Mouse (Mus musculus): Measurements from ENCODE around the gene Jam3. TPM values are rescaled to one million over a fixed set of nuclear protein-coding genes. Genes with fewer than 3 reads are reported as not detected.

Jam3 gene
- total and polyA plus RNA-seq, 3 experiments: 0.43 TPM; not detected in 2

DNA sequence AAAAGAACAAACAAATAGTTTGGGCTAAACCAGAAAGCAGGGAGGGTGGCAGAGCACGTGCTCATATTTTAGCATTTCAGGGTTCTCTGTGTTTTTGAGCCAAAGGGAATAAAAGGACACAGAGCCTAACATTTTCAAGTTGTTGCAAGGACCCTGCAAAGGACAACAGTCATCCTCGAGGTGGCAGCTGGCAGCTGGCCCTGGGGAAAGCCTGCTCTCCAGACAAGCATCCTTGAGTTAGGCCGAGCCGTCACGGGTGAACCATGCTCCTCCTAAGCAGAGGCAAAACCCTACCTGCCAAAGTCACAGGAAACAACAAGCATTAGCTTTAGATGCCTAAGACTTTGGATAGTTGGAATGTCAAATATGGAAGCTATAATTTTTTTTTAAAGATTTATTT lies 10.2 kb downstream of the Jam3 start:
- H3K4me1 ChIP-seq (ENCODE audit: control insufficient read depth in 1 of 2, insufficient read depth in 2 of 2, low read length in 2 of 2): no peaks in the 10 kb centered on the region
- no peak overlapping the region for H3K4me3 ChIP-seq (ENCODE audit: control insufficient read depth in 1 of 2, insufficient read depth in 1 of 2, low read depth in 2 of 2, low read length in 2 of 2)
- no peaks in the 10 kb centered on the region for H3K27me3 ChIP-seq (ENCODE audit: control insufficient read depth in 1 of 2, insufficient read depth in 2 of 2, low read length in 2 of 2)
- TF ChIP-seq SIN3A (IDR thresholded peaks at IDR 0.05; ENCODE audit: low read length): no peak
- H3K79me2 ChIP-seq (ENCODE audit: control insufficient read depth, insufficient read depth, low read length, poor library complexity): no peaks in the 10 kb centered on the region
- H3K9ac ChIP-seq (ENCODE audit: control insufficient read depth, low read depth, low read length, poor library complexity, severe bottlenecking): no peak overlapping the region
- H3K36me3 ChIP-seq (ENCODE audit: control insufficient read depth in 1 of 2, insufficient read depth in 2 of 2, low read length in 2 of 2): no peaks in the 10 kb centered on the region
- H3K27ac ChIP-seq (ENCODE audit: control insufficient read depth, low read depth, low read length): no peak overlapping the region
- no peaks in the 10 kb centered on the region for H3K9me3 ChIP-seq (replicated peaks; ENCODE audit: insufficient read depth, low read length)
- DNase-seq (ENCODE audit: low read depth, low spot score): no peak

DNA sequence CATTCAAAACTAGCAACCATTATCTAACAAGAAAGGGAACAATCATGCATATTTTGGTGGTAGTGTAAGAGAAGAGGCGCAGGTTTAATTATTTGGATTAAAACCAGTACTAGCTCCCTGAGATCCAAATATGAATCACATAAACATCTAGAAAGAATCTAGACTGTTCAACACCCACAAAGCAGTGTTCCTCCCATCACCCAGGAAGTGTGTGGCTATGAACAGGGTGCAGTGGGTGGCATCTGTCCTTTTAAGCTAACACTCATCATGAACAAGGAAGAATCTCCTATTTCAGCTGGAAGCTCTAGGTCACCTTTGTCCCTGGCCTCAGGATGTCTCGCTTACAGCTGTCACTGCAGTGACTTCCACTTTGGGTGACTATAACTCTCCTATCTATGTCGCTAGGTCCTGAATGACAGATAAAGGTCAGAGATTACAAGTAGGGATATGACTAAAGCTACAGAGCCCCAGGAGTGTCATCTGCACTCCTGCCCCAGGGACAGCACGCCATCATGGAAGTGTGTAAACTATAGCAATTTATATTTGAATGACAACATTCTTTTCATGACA lies 10.9 kb downstream of the Jam3 start:
- H3K27me3 ChIP-seq (ENCODE audit: control insufficient read depth in 1 of 2, insufficient read depth in 2 of 2, low read length in 2 of 2): no peaks in the 10 kb centered on the region
- no peak for TF ChIP-seq HCFC1 (IDR thresholded peaks at IDR 0.05; ENCODE audit: low read depth, low read length)
- TF ChIP-seq KAT2A (conservative IDR thresholded peaks at IDR 0.05; ENCODE audit: low read depth, low read length): no peak
- no peak for TF ChIP-seq UBTF (IDR thresholded peaks at IDR 0.05; ENCODE audit: borderline replicate concordance, insufficient read depth, low read depth, low read length)
- no peak for TF ChIP-seq BHLHE40 (IDR thresholded peaks at IDR 0.05; ENCODE audit: borderline replicate concordance, low read depth, low read length)
- no peak for TF ChIP-seq E2F4 (IDR thresholded peaks at IDR 0.05; ENCODE audit: borderline replicate concordance, low read depth, low read length)
- TF ChIP-seq JUND (IDR thresholded peaks at IDR 0.05; ENCODE audit: low read depth, low read length): no peak
- no peak for TF ChIP-seq MYC (IDR thresholded peaks at IDR 0.05; ENCODE audit: low read depth, low read length)
- TF ChIP-seq TAL1 (IDR thresholded peaks at IDR 0.05; ENCODE audit: low read length): no peak
- no peak for TF ChIP-seq CHD1 (IDR thresholded peaks at IDR 0.05; ENCODE audit: low read depth, low read length)
- TF ChIP-seq MEF2A (IDR thresholded peaks at IDR 0.05; ENCODE audit: extremely low read depth, insufficient replicate concordance, low read depth, low read length, poor library complexity, severe bottlenecking): no peak
- no peak for TF ChIP-seq MYB (IDR thresholded peaks at IDR 0.05; ENCODE audit: low read depth, low read length)
- TF ChIP-seq RAD21 (IDR thresholded peaks at IDR 0.05; ENCODE audit: low read depth, low read length): no peak
- TF ChIP-seq MAZ (IDR thresholded peaks at IDR 0.05; ENCODE audit: low read depth, low read length): no peak
- TF ChIP-seq POLR2A (IDR thresholded peaks at IDR 0.05; ENCODE audit: control insufficient read depth in 1 of 2, insufficient read depth in 1 of 2, low read depth in 1 of 2, low read length in 2 of 2, poor library complexity in 1 of 2): no peak
- TF ChIP-seq NELFE (IDR thresholded peaks at IDR 0.05; ENCODE audit: low read depth, low read length): no peak
- no peak for DNase-seq (ENCODE audit: low read depth, low spot score)

More for the DNA sequence above, 10.9 kb downstream of the Jam3 start:
- no peak overlapping the region for H3K9ac ChIP-seq (ENCODE audit: control insufficient read depth, low read depth, low read length, poor library complexity, severe bottlenecking)
- no peak overlapping the region for H3K27ac ChIP-seq (ENCODE audit: control insufficient read depth, low read depth, low read length)
- no peak overlapping the region for H3K4me3 ChIP-seq (ENCODE audit: control insufficient read depth in 1 of 2, insufficient read depth in 1 of 2, low read depth in 2 of 2, low read length in 2 of 2)
- H3K9me3 ChIP-seq (replicated peaks; ENCODE audit: insufficient read depth, low read length): no peaks in the 10 kb centered on the region
- no peaks in the 10 kb centered on the region for H3K4me1 ChIP-seq (ENCODE audit: control insufficient read depth in 1 of 2, insufficient read depth in 2 of 2, low read length in 2 of 2)
- no peaks in the 10 kb centered on the region for H3K79me2 ChIP-seq (ENCODE audit: control insufficient read depth, insufficient read depth, low read length, poor library complexity)
- no peaks in the 10 kb centered on the region for H3K36me3 ChIP-seq (ENCODE audit: control insufficient read depth in 1 of 2, insufficient read depth in 2 of 2, low read length in 2 of 2)
